Mouse (Mus musculus): ENCODE results near the gene Slc16a9.
A peak's percentile ranks its signal among the peaks of the same experiment; 100 is the strongest.

Slc16a9 gene

DNA sequence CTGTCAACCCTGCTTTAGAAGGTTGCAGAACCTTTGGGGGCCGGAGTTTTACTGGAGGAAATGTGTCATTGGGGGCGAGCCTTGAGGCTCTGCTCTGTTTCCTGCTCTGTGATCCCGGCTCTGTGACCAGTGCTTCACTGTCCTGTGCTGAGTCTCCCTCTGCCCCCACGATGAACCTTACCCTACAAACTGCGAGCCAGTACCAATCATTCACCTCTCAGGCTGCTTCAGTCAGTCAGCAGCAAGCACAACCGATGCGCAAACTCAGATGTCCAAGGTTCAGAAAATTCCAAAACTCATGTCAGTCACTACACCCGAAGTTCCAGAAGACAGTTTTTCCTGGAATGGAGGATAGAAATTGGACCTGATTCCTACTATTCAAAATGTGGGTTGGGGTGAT lies 64.5 kb downstream of the Slc16a9 start:
- no peak for DNase-seq

GRCm38 (mm10) chr10:70310646-70311045 lies 65.7 kb downstream of the Slc16a9 start:
- DNase-seq, result no peak

GRCm38 (mm10) chr10:70315895-70316294 lies 71.0 kb downstream of the Slc16a9 start:
- no peak for DNase-seq

- DNase-seq, result no peak
Measured at GRCm38 (mm10) chr10:70316856-70317255, 72.0 kb downstream of the Slc16a9 start.

DNA sequence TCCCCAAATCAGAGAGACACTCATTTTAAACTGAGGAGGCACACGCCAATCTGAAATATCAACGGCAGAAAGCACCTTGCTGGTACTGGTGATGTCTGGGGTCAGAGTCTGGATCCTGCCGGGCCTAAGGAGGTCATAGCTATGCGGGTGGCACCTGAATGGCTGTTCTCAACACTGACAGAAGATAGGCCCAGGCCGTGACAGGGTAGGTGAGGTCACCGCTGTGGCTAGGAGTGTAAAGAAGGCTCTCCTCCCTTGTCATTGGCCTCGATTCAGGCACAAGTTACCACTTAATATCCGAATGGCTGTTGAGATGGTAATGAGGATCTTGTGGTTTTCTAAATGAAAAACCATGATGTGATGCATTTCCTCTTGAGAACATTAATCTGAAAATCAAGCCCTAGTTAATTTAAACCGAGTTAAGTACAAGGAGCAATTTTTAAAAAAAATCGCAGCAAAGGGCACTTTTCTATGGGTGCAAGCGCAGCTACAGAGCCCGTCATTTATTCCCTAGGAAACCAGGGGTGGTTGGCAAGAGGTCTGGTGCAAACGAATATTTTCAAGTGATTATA lies 72.6 kb downstream of the Slc16a9 start:
- DNase-seq, result no peak

DNA sequence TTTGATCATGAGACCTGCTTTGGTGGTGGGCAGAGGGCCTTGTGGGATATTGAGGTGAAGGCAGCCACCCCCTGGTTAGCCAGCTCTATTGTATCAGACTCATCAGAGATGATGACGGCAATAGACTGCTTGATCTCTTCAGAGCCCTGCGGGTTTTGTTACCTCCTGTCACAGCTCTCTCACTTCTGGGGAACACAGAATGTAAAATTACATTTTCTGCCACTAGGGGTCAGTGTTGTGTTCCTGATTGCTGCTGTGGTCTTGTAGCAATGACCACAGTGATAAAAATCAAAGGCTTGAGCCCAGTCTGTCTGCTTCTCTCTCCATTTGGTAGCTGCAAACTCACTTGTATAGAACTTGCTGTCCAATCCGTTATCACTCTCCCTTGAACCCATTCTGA lies 73.7 kb downstream of the Slc16a9 start:
- peak; percentile 38 for DNase-seq

GRCm38 (mm10) chr10:70325518-70325917 lies 80.6 kb downstream of the Slc16a9 start:
- no peak for DNase-seq

- no peak for DNase-seq
Measured at GRCm38 (mm10) chr10:70327331-70327730, 82.4 kb downstream of the Slc16a9 start.

DNA sequence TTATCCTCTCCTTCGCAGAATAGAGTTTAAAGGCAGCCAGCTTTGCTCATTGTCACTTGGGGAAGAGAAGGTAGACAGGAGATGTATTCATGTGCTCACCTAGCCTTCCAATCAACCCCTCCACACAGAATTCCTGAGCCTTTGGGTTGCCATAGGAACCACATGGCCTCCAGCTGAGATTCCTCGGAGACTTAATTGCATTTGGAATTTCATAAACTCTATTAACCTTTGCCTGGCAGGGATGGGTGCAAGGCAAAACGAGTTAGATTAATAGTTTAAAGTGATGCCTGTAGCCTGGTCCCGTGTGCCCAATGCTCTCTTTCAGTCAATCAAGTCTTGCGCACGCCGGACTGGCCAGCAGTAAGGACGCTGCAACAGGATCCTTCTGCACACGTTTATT lies 83.2 kb downstream of the Slc16a9 start:
- no peak for DNase-seq
